Mouse (Mus musculus) urinary bladder, postnatal 14 days (tissue): ENCODE data around the gene Gm38119.

Experiments used
- DNase-seq: peaks from one replicate; pipeline ENCODE4 v3.0.0; 2021; ENCODE audit warnings: low spot score

Gene Gm38119

DNA sequence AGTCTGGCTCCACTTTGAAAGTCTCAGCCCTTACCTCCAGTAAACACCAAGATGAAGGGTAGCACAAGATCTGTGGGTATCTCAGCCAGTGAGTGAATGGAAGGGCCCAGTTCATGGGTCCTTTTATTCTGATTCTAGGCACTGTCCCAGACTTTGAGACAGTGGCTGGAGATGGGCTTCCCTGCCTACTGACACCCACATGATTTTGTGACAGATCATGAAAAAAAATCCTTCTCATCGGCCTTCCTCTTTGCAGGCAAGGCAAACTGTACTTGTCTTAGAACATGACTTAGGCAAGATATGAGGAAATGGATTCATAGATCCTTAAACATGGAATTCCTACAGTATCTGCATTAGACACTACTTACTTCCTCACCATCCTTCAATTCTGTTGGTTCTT, at the start of gene Gm38119:
TSS of gene Gm38119 (minus strand) at position 101 of the 400 bp plus-strand sequence.
- no peak for DNase-seq

GRCm38 (mm10) chr3:92778799-92779198, 39.9 kb upstream of the Gm38119 start, which contains the start of gene Lce1i:
Gene Lce1i, minus strand, starts transcription at chr3:92778899.
- no peak for DNase-seq

DNA sequence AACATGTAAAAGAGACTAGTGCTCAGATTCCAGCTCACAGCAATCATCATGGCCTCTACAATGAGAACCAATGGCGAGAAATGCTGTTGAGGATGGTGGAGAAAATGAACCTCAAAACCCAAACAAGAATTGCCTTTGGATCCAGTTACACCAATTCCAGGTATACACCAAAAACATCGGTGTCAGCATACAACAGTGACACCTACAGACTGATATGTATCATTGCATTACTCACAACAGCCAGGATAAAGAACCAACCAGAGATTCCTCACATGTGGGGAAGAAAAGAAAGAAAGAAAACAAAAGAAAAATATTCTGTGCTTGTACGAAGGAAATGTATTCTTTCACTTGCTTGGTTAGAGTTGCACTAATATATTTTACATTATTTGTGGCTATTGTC, 32.7 kb upstream of the Gm38119 start:
- no peak for DNase-seq

DNA sequence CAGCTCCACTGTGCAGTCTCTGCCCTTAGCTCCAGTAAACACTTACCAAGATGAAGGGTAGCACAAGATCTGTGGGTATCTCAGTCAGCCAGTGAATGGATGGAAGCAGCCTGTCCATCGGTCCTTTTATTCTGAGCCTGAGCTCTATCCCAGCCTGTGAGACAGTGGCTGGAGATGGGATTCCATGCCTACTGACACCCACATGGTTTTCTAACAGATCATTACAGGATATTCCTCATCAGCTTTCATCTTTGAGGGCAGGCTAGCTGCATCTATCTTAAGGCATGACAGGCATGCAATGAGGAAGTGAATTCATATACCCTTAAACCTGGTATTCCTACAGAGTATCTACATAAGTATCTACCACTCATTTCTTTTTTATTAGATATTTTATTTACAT, 26.1 kb upstream of the Gm38119 start, which contains the start of gene Lce1h:
TSS of gene Lce1h (minus strand) at position 101 of the 400 bp plus-strand sequence.
- DNase-seq = no peak

- no peak for DNase-seq
Observed at GRCm38 (mm10) chr3:92753197-92753596, 14.3 kb upstream of the Gm38119 start.

GRCm38 (mm10) chr3:92752238-92752637, 13.3 kb upstream of the Gm38119 start, which contains the start of gene Lce1g:
Gene Lce1g, minus strand, starts transcription at chr3:92752338.
- DNase-seq = no peak

- DNase-seq = no peak
Observed at GRCm38 (mm10) chr3:92722631-92723030, 16.3 kb downstream of the Gm38119 start.

- DNase-seq = no peak
Observed at GRCm38 (mm10) chr3:92720250-92720649, 18.6 kb downstream of the Gm38119 start, which contains the start of gene Lce1f. Gene Lce1f, minus strand, starts transcription at chr3:92720350.

GRCm38 (mm10) chr3:92715122-92715521, 23.8 kb downstream of the Gm38119 start:
- no peak for DNase-seq

DNA sequence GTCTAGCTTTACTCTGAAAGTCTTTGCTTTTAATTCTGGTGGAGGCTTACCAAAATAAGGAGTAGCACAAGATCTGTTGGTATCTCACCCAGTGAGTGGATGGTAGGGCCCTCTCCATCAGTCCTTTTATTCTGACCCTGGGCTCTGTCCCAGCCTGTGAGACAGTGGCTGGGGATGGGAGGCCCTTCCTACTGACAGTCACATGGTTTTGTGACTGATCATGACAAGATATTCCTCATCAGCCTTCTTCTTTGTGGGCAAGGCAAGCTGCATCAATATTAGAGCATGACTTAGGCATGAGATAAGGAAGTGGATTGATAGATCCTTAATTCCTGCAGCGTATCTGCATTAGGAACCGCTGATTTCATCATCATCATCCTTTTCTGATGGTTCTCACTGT, 29.9 kb downstream of the Gm38119 start, which contains the start of gene Lce1e:
TSS of gene Lce1e (minus strand) at position 101 of the 400 bp plus-strand sequence.
- DNase-seq = no peak

DNA sequence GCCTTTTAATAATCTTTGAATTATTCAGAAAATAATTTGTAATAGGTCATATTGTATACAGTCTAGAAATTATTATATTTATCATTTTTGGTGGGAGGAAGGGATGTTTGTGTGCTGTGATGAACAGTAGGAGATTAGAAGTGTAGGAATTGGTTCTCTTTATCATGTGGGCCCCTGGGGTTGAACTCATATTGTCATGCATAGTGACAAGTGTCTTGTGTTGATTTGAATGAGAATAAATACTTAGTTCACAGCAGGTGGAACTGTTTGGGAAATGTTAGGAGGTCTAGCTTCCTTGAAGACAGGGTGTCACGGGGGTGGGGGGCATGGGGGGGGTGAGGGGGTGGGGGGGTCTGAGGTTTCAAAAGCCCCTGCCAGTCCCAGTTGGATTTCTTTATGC, 44.3 kb downstream of the Gm38119 start:
- DNase-seq = no peak

DNA sequence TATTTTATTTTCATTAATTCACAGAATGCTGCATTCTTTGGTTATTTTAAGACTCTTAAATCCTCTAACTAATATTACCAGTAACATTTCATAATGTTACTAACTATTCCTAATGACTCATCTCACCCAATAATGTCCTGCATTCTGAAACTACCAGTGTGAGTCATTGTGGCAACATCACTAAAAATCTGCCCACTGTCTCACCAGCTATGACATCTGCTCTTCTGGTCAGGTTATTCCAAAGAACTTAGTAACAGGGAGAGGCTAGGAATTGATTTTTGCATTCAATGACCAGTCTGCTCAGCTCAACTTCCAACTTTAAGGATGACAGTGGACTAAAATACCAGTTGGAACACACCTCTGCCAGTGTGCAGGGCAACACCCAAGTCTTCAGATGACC, 47.2 kb downstream of the Gm38119 start:
- DNase-seq = no peak

- DNase-seq = peak; percentile 11
Observed at GRCm38 (mm10) chr3:92689154-92689553, 49.7 kb downstream of the Gm38119 start.
